Mouse (Mus musculus) cerebellum, adult 2 months (tissue): Measurements from ENCODE around the gene Gm6685. TPM values are rescaled to one million over a fixed set of nuclear protein-coding genes. Genes with fewer than 3 reads are reported as not detected.
"Not testable (repeated sequence)": the region's sequence is repeated elsewhere in the genome, so short reads cannot be mapped to it uniquely, and the experiment has no call there.

ENCODE experiments used
- DNase-seq, 2 experiments: peaks; one replicate each; pipeline ENCODE4 v3.0.0; 2021
- H3K27ac ChIP-seq: fragments of 200-500 bp; 2 replicates; pipeline ENCODE4 v1.5.1; 2012; ENCODE audit warnings: low read length, control low read depth, inconsistent platforms; ENCODE audit not compliant: insufficient read depth
- H3K27me3 ChIP-seq: fragments of 200-500 bp; 2 replicates; pipeline ENCODE4 v1.6.1; 2012; ENCODE audit warnings: inconsistent platforms, mild to moderate bottlenecking, low read length, moderate library complexity; ENCODE audit not compliant: control insufficient read depth, insufficient read depth
- H3K4me1 ChIP-seq: fragments of 200-500 bp; 2 replicates; pipeline ENCODE4 v1.6.1; 2011; ENCODE audit warnings: low read length; ENCODE audit not compliant: control insufficient read depth, insufficient read depth
- H3K4me3 ChIP-seq: fragments of 200-500 bp; replicated peaks from 2 replicates; pipeline ENCODE3; 2011; ENCODE audit warnings: mild to moderate bottlenecking, low read depth, low read length, control low read depth; ENCODE audit not compliant: insufficient read depth
- CTCF ChIP-seq: fragments of 200-500 bp; IDR thresholded peaks from 2 replicates; pipeline ENCODE4 v1.5.1; 2011; ENCODE audit warnings: low read depth, mild to moderate bottlenecking, control low read depth, low read length, moderate library complexity, borderline replicate concordance; ENCODE audit not compliant: insufficient read depth
- POLR2A ChIP-seq: fragments of 200-500 bp; IDR thresholded peaks from 2 replicates; pipeline ENCODE4 v1.6.1; 2011; ENCODE audit warnings: low read length, control low read depth, borderline replicate concordance; ENCODE audit not compliant: insufficient read depth
- WGBS: fragments of 180-500 bp; shearing (Covaris S2); methylation state at CpG from one replicate; pipeline ENCODE4 v1.1.7; 2018; 5-methylcytosine and 5-hydroxymethylcytosine counted together
- polyA plus RNA-seq: library from polyadenylated mRNA; depleted of rRNA; stranded (reverse); fragments of >200 nt; gene quantifications from 2 replicates; pipeline ENCODE4 v1.2.3, GENCODE M21; 2012; rRNA removed

Gene Gm6685
- 0.43 TPM in 1 of 2 replicates, not detected in the other for polyA plus RNA-seq

- not testable (repeated sequence) for H3K27ac ChIP-seq, H3K27me3 ChIP-seq, H3K4me3 ChIP-seq, H3K4me1 ChIP-seq
- 94% methylated on average over 45 of the region's 45 CpGs for WGBS
- DNase-seq, result peak; percentile 6 to 11
Observed at GRCm38 (mm10) chr11:28339224-28340150, at the start of gene Gm6685. Gene Gm6685 (minus strand): TSS chr11:28339867.

- TF ChIP-seq CTCF, result no peak
- no peak overlapping the region for H3K27ac ChIP-seq
- no peaks in the 10 kb centered on the region for H3K4me1 ChIP-seq
- DNase-seq, result no peak
- no peaks in the 10 kb centered on the region for H3K27me3 ChIP-seq
- H3K4me3 ChIP-seq, result no peak overlapping the region
Observed at GRCm38 (mm10) chr11:28375891-28376290, 36.2 kb upstream of the Gm6685 start.

- Histone ChIP-seq H3K27ac (no peak overlapping the region), H3K4me1 (no peaks in the 10 kb centered on the region), H3K4me3 (no peak overlapping the region), H3K27me3 (no peaks in the 10 kb centered on the region)
- no peak for DNase-seq
- TF ChIP-seq CTCF (no peak), POLR2A (no peak)
Observed at GRCm38 (mm10) chr11:28374636-28375035, 35.0 kb upstream of the Gm6685 start.

GRCm38 (mm10) chr11:28371381-28371780 is 31.7 kb upstream of the Gm6685 start:
- H3K27me3 ChIP-seq, H3K4me1 ChIP-seq, H3K4me3 ChIP-seq, H3K27ac ChIP-seq, DNase-seq: not testable (repeated sequence)
- 73% methylated on average over 5 of the region's 5 CpGs for WGBS

- no peak for TF ChIP-seq CTCF
- no peak for TF ChIP-seq POLR2A
- DNase-seq, result no peak
- Histone ChIP-seq H3K27ac (no peak overlapping the region), H3K4me1 (no peaks in the 10 kb centered on the region), H3K27me3 (no peaks in the 10 kb centered on the region), H3K4me3 (no peak overlapping the region)
- WGBS, result 57% methylated on average over 2 of the region's 2 CpGs
Observed at GRCm38 (mm10) chr11:28365929-28366244, 26.2 kb upstream of the Gm6685 start.

GRCm38 (mm10) chr11:28365209-28365928 is 25.7 kb upstream of the Gm6685 start:
- 2% methylated on average over 26 of the region's 26 CpGs for WGBS
- Histone ChIP-seq H3K4me1 (no peaks in the 10 kb centered on the region), H3K27me3 (no peaks in the 10 kb centered on the region), H3K27ac (no peak overlapping the region), H3K4me3 (peak overlapping the region; percentile 34)
- DNase-seq, result peak; percentile 29 to 41
- no peak for TF ChIP-seq POLR2A
- TF ChIP-seq CTCF, result no peak

GRCm38 (mm10) chr11:28343465-28343864 is 3.8 kb upstream of the Gm6685 start:
- no peak for TF ChIP-seq CTCF
- no peak for TF ChIP-seq POLR2A
- H3K27ac ChIP-seq, result no peak overlapping the region
- H3K4me1 ChIP-seq, result no peaks in the 10 kb centered on the region
- H3K4me3 ChIP-seq, result no peak overlapping the region
- no peaks in the 10 kb centered on the region for H3K27me3 ChIP-seq
- WGBS, result 90% methylated on average over 2 of the region's 2 CpGs
- no peak for DNase-seq

- TF ChIP-seq CTCF (no peak), POLR2A (no peak)
- WGBS, result 57% methylated on average over 5 of the region's 5 CpGs
- Histone ChIP-seq H3K4me1 (no peaks in the 10 kb centered on the region), H3K4me3 (no peak overlapping the region), H3K27ac (no peak overlapping the region), H3K27me3 (no peaks in the 10 kb centered on the region)
- DNase-seq, result no peak
Observed at GRCm38 (mm10) chr11:28341887-28342286, 2.2 kb upstream of the Gm6685 start.
